Mouse (Mus musculus) megakaryocyte progenitor cell, adult 5-6 weeks (primary cell): ENCODE measurements at regions not wholly inside any gene's neighbourhood (a gene's known extent, or its start where the extent isn't known, plus 50 kb on each side); places are given as distances from the start of the nearest gene placed in this dataset.
A peak's percentile ranks its signal among the peaks of the same experiment; 100 is the strongest.

ENCODE experiments used
- ATAC-seq: replicated peaks from 2 replicates; pipeline ENCODE4 v1.8.0; 2016; ENCODE audit warnings: mild to moderate bottlenecking, moderate TSS enrichment, inconsistent platforms; ENCODE audit not compliant: poor library complexity

DNA sequence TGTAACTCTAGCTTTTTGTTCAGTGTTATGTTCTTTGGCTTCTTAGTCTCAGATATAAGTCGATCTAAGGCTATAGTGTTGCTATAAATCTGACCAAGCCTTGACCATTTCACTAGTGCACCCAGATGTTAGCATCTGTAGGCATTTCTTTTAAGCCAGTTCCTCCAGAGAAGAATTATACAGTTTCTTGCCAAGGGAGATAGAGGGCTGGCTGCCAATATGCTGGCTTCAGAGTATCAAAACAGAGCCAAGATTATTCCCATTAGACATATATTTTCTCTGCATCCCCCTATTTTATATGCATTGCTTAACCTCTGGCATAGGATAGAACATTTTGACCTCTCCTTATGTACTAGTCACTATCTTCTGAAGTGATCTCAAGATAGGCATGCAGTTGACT, 487.5 kb downstream of the Synb start:
- no peak for ATAC-seq

DNA sequence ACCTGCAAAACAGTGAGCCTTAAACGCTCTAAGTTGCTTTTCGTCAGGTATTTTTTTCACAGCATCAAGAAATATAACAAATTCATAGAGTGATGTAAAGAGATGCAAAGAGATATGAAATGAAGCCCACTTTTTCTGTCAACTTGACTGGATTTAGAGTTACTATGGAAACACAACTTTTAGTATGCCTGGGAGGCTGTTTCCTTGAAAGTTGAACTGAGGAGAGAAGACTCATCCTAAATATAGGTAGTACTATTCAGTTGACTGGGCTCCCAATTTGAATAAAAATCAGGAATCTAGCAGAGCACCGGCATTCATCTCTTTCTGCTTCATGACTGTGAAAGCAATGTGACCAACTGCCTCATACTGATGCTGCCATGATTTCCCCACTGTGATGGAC, 509.7 kb downstream of the Synb start:
- no peak for ATAC-seq

DNA sequence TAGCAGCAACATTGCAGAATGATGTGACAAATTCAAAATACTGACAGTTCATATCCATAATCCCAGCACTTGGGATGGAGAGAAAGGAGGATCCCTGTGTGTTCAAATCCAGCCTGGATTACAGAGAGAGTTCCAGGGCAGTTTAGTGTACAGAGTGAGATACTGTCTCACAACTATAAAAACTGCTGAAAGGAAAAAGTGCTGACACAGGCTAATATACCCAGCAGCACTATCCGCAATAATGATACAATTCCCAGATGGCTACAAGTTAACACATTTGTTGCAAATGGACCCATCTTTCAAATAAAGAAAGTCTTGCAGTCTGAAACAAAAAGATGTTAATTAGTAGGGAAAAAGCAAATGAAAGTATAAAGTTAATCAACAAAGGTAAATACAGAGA, 510.9 kb downstream of the Synb start:
- ATAC-seq = no peak

DNA sequence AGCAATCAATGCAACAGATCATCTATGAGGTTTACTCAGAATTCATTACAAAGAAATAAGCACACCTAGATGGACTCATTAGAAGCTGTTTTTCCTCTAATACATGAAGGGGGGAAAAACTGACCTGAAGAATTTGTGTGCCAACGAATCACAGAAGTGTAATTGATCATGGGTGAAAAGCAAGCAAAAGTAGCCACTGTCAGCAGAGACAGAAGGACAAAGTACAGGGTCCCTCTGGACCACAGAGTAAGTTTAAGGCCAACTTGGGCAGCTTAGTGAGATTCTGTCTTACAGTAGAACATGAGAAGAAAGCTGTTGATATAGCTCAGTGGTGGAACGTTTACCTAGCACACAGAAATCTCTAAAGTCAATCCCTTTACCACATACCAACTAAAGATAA, 523.7 kb downstream of the Synb start:
- no peak for ATAC-seq

DNA sequence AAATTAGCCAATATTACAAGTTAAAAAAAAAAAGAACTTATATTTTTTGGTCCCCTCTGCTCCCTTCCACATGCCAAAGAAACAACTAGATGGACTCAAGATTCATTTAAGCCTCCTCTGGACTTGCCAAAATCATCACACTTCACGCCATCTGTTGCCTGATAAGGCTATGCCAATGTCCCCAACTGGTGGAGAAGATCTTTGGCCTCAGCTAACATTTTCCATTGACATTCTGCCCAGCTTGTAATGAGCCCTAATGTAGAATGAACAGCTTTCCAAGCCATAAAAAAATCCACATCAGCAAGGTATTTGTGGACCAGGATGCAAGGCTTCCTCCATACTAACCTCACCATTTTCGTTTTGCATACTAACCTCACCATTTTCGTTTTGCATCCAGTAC, 531.2 kb downstream of the Synb start:
- no peak for ATAC-seq

DNA sequence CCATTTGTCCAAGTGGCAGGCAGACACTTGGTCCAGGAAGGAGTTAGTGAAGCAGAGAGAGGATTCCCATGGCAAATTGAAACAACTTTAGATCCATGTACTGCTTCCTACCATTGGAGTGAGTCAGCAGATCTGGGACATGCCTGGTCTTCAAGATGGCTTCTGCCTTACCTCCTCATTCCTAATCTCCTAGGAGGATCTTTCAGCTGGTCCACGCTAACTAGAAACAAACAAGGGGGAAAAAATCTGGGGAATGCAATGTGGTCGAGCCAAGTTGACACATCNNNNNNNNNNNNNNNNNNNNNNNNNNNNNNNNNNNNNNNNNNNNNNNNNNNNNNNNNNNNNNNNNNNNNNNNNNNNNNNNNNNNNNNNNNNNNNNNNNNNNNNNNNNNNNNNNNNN, 549.4 kb downstream of the Synb start:
- no peak for ATAC-seq

DNA sequence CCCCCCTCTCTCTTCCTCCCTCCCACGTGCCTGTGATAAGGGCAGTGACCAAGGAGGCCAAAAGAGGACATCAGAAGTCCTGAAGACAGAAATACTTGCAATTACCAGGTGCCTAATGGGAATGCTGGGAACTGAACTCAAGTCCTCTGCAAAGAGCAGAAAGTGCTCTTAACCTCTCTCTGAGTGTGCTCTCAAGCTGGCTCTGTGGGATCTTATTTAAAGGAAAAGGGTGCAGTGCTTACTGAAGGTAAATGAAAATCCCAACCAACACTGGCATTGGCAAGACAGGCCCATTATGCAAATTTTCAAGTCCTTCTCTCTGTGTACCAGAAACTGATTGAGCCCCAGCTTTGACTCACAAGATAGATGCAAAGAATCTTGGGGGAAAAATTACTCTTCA, 555.6 kb downstream of the Synb start:
- no peak for ATAC-seq

DNA sequence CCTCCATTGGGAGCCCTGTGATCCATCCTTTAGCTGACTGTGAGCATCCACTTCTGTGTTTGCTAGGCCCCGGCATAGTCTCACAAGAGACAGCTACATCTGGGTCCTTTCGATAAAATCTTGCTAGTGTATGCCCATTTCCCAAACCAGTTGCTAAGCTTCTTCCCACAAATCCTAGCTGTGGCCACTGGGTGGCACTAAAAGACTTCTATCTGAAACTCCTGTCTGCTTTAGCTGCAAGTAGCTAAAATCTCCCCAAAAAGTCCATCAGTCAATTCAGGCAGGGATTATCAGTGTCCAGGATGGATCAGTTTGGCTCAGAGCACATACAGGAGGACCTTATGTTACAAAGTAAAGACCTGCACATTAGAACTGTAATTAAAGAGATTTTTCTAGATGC, 558.3 kb downstream of the Synb start:
- ATAC-seq = 0 out of 2 replicates have a peak, but pooled peaks have one; percentile 50

DNA sequence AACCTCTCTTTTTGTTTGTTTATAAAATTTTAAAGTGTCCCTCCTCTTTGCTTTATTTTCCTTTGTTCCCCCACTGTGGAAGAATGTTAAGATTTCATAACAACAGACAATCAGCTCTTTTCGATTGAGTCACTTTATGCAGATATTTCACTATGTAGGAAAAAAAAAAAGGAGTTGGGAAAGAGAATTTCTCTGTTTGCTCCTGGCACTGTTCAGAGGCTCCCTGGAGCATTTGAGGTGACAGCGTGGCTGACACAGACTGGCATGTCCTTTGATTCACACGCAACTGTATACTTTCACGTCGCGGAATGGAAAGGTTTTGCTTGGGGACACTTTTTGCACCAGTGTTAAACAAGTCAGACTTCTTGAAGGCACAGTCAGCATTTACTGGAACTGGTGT, 572.9 kb downstream of the Synb start:
- ATAC-seq = no peak

DNA sequence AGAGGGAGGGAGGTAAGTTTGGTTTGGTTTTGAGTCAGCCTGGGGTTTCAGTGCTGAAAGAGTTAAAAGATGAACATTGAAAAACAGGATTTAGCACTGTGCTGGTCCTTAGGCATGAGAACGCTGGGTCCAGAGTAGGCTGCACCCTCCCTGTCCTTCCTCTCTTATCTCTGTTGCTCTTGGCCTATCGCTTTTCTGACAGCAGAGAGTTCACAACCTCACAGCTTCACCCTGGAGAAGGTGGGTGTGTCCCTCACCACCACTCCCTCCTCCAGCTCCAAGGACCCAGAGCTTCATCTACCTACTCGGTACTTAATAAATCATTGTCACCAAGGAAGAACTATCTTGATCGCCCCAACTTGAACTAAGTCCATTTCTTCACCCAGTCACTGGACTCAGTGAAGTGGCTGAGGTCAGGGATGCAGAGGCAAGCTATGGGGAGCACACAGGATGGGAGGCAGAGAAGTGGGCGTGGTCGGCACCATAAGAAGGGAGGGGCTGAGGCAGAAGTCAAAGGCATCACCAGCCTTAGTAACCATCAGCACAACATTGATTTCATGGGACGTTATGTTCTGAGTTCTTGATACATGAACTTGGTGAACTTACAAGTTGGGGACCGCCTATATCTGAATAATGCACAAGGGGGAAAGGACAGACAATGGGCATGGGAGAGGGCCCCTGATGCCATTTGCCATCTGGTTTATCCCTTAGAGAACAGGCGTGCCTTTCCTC, 574.5 kb downstream of the Synb start:
- no peak for ATAC-seq

DNA sequence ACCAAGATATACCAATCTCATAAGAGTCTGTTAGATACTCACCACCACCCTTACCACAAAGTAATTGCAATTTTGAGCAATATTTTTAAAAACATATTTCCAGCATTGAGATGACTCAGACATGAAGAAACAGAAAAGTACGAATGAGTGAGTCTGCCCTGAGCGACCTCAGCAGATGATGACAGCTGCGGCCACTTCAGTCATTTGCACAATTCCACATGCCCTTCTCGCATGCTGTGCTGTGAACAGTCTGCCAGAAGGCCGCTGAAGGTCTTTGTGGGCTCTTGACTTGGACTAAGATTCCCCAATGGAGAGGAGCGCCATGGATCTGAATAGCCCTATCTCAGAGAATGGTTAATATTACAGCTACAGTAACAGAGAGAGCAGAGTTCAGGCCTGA, 575.3 kb downstream of the Synb start:
- no peak for ATAC-seq
